Mouse (Mus musculus): ENCODE results near the gene Snx5.
A peak's percentile ranks its signal among the peaks of the same experiment; 100 is the strongest.

Snx5 gene

GRCm38 (mm10) chr2:144270507-144271420 is at the start of gene Snx5, which contains the start of gene Mgme1:
Gene Snx5, minus strand, starts transcription at chr2:144270906.
Gene Mgme1, plus strand, starts transcription at chr2:144270663.
- DNase-seq (ENCODE audit: low spot score), result peak; percentile 86

- DNase-seq (ENCODE audit: low spot score), result no peak
These were observed 40.7 kb upstream of the Snx5 start for GRCm38 (mm10) chr2:144311372-144311771.

GRCm38 (mm10) chr2:144310273-144310672 is 39.6 kb upstream of the Snx5 start:
- DNase-seq (ENCODE audit: low spot score), result no peak

- no peak for DNase-seq (ENCODE audit: low spot score)
These were observed 37.9 kb upstream of the Snx5 start for GRCm38 (mm10) chr2:144308561-144308960.

- no peak for DNase-seq (ENCODE audit: low spot score)
These were observed 35.1 kb upstream of the Snx5 start for GRCm38 (mm10) chr2:144305721-144306294.

GRCm38 (mm10) chr2:144301101-144301500 is 30.4 kb upstream of the Snx5 start:
- DNase-seq (ENCODE audit: low spot score), result no peak

- DNase-seq (ENCODE audit: low spot score), result peak; percentile 13
These were observed 29.3 kb upstream of the Snx5 start for GRCm38 (mm10) chr2:144299749-144300669.

GRCm38 (mm10) chr2:144295145-144295735 is 24.5 kb upstream of the Snx5 start:
- DNase-seq (ENCODE audit: low spot score), result no peak

GRCm38 (mm10) chr2:144291600-144292305 is 21.0 kb upstream of the Snx5 start:
- no peak for DNase-seq (ENCODE audit: low spot score)

- DNase-seq (ENCODE audit: low spot score), result no peak
These were observed 19.6 kb upstream of the Snx5 start for GRCm38 (mm10) chr2:144290321-144290720.

- DNase-seq (ENCODE audit: low spot score), result no peak
These were observed 10.7 kb upstream of the Snx5 start for GRCm38 (mm10) chr2:144281417-144281816.

GRCm38 (mm10) chr2:144280568-144280967 is 9.9 kb upstream of the Snx5 start:
- no peak for DNase-seq (ENCODE audit: low spot score)

GRCm38 (mm10) chr2:144279742-144280141 is 9.0 kb upstream of the Snx5 start:
- DNase-seq (ENCODE audit: low spot score), result no peak

- DNase-seq (ENCODE audit: low spot score), result no peak
These were observed 6.2 kb upstream of the Snx5 start for GRCm38 (mm10) chr2:144276885-144277284.

- no peak for DNase-seq (ENCODE audit: low spot score)
These were observed 4.0 kb upstream of the Snx5 start for GRCm38 (mm10) chr2:144274741-144275140.

- DNase-seq (ENCODE audit: low spot score), result no peak
These were observed 1.4 kb upstream of the Snx5 start for GRCm38 (mm10) chr2:144272088-144272487.

- DNase-seq (ENCODE audit: low spot score), result no peak
These were observed 829 bp downstream of the Snx5 start for GRCm38 (mm10) chr2:144269679-144270475.

- no peak for DNase-seq (ENCODE audit: low spot score)
These were observed 1.4 kb downstream of the Snx5 start for GRCm38 (mm10) chr2:144269306-144269650.

GRCm38 (mm10) chr2:144268446-144269305 is 2.0 kb downstream of the Snx5 start:
- DNase-seq (ENCODE audit: low spot score), result no peak

GRCm38 (mm10) chr2:144267731-144268015 is 3.0 kb downstream of the Snx5 start:
- no peak for DNase-seq (ENCODE audit: low spot score)

All from urinary bladder, postnatal 25 days (tissue).